Mouse (Mus musculus) thymus, adult 2 months (tissue): ENCODE measurements around the gene Alkbh6. TPM values are rescaled to one million over a fixed set of nuclear protein-coding genes. Genes with fewer than 3 reads are reported as not detected.
A peak's percentile ranks its signal among the peaks of the same experiment; 100 is the strongest.

ENCODE experiments used
- DNase-seq: peaks from one replicate; pipeline ENCODE4 v3.0.0; 2021
- H3K27ac ChIP-seq: fragments of 200-500 bp; 2 replicates; pipeline ENCODE4 v1.5.1; 2012; ENCODE audit warnings: low read length, control low read depth; ENCODE audit not compliant: control insufficient read depth, insufficient read depth
- H3K27me3 ChIP-seq: fragments of 200-500 bp; 2 replicates; pipeline ENCODE4 v1.6.1; 2012; ENCODE audit warnings: mild to moderate bottlenecking, low read length, moderate library complexity, mixed read lengths; ENCODE audit not compliant: control insufficient read depth, insufficient read depth
- H3K36me3 ChIP-seq: fragments of 200-500 bp; 2 replicates; pipeline ENCODE4 v1.6.1; 2012; ENCODE audit warnings: mild to moderate bottlenecking, low read length, moderate library complexity; ENCODE audit not compliant: control insufficient read depth, insufficient read depth
- H3K4me1 ChIP-seq: fragments of 200-500 bp; replicated peaks from 2 replicates; pipeline ENCODE4 v1.6.1; 2012; ENCODE audit warnings: low read length; ENCODE audit not compliant: control insufficient read depth, insufficient read depth
- H3K4me3 ChIP-seq: fragments of 200-500 bp; 2 replicates; pipeline ENCODE4 v1.5.1; 2012; ENCODE audit warnings: mild to moderate bottlenecking, low read length, control low read depth, moderate library complexity; ENCODE audit not compliant: control insufficient read depth, insufficient read depth
- CTCF ChIP-seq: fragments of 200-500 bp; IDR thresholded peaks from 2 replicates; pipeline ENCODE4 v1.5.1; 2012; ENCODE audit warnings: mild to moderate bottlenecking, control low read depth, low read length, moderate library complexity, borderline replicate concordance; ENCODE audit not compliant: control insufficient read depth, poor library complexity, insufficient read depth; ENCODE audit errors: extremely low read depth
- POLR2A ChIP-seq: fragments of 200-500 bp; IDR thresholded peaks from 2 replicates; pipeline ENCODE4 v1.6.1; 2012; ENCODE audit warnings: mild to moderate bottlenecking, low read length, control low read depth, moderate library complexity; ENCODE audit not compliant: control insufficient read depth, poor library complexity, insufficient read depth; ENCODE audit errors: extremely low read depth
- WGBS: fragments of 180-500 bp; shearing (Covaris S2); methylation state at CpG from one replicate; pipeline ENCODE4 v1.1.7; 2018; 5-methylcytosine and 5-hydroxymethylcytosine counted together
- polyA plus RNA-seq: library from polyadenylated mRNA; depleted of rRNA; stranded (reverse); fragments of >200 nt; gene quantifications from 2 replicates; pipeline ENCODE4 v1.2.3, GENCODE M21; 2012

The Alkbh6 gene
- polyA plus RNA-seq, 1 experiment = 192 TPM

DNA sequence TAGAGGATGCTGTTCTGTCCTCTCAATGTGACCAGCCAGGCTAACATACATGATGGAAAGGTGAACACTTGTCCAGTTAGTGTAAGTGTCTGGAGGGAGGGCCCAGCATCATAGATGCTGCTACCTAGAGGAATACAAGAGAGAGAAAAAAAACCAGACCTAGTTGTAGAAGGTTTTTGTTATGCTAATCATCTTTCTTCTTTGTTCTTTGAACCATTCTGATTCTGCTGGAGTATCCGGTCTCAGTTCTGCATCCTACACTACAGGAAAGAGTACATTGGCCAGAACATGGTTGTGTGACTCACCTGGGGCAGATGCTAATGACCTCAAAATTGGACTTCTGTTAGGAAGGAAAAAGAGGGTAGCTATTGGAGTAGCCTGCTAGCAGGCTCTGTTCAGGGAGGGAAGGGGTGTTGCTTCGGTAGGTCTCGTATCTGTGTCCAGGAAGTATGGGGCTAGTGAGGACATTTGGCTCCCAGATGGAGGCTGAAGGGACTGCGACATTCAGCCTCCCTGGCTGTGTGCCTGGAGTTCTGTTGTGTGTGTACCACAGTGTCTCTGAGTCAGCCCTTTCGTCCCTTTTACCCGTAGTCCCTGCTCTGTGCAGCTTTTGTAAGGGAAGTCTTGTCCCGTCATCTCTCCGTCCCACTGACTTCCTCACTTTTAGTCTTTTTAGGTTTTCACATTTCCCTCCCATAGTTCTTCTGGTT is 21.7 kb upstream of the Alkbh6 start:
- peaks cover 6% of the 10 kb centered on the region for H3K4me1 ChIP-seq
- no peak overlapping the region for H3K27ac ChIP-seq
- no peaks in the 10 kb centered on the region for H3K36me3 ChIP-seq
- H3K4me3 ChIP-seq = no peak overlapping the region
- TF ChIP-seq POLR2A (no peak), CTCF (no peak)
- no peaks in the 10 kb centered on the region for H3K27me3 ChIP-seq
- DNase-seq = no peak
- WGBS = 70% methylated on average over 8 of the region's 8 CpGs

DNA sequence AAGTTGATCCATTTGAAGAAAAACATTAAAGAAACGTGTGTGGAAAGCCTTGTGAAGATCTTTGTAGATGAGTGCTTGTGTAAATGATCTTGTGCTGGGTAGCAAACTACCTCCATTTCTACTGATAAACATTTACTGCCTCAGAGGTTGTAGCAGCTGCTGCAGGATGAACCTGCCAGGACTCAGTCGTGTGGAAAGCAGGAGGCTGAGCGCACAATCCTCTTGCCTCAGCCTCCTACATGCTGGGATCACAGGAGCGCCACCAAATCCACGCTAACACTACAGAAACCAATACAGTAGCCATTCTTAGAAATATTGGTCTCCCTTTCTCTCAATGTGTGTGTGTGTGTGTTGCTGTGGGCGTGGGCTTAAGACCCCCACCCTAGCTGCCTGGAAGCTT is 20.5 kb upstream of the Alkbh6 start:
- Histone ChIP-seq H3K4me1 (peaks cover 7% of the 10 kb centered on the region), H3K4me3 (no peak overlapping the region), H3K36me3 (no peaks in the 10 kb centered on the region), H3K27ac (no peak overlapping the region), H3K27me3 (no peaks in the 10 kb centered on the region)
- no peak for DNase-seq
- 79% methylated on average over 6 of the region's 6 CpGs for WGBS
- TF ChIP-seq CTCF (no peak), POLR2A (no peak)

- Histone ChIP-seq H3K27me3 (no peaks in the 10 kb centered on the region), H3K27ac (no peak overlapping the region), H3K4me3 (no peak overlapping the region), H3K36me3 (no peaks in the 10 kb centered on the region), H3K4me1 (peaks cover 7% of the 10 kb centered on the region)
- 92% methylated on average over 7 of the region's 7 CpGs for WGBS
- TF ChIP-seq CTCF = no peak
- no peak for TF ChIP-seq POLR2A
- DNase-seq = no peak
Measured at GRCm38 (mm10) chr7:30289071-30289713, 19.3 kb upstream of the Alkbh6 start.

GRCm38 (mm10) chr7:30289714-30290399 is 18.7 kb upstream of the Alkbh6 start:
- WGBS = 88% methylated on average over 10 of the region's 10 CpGs
- no peak for DNase-seq
- H3K36me3 ChIP-seq = no peaks in the 10 kb centered on the region
- H3K4me1 ChIP-seq = peaks cover 7% of the 10 kb centered on the region
- TF ChIP-seq CTCF = no peak
- TF ChIP-seq POLR2A = no peak
- H3K27ac ChIP-seq = no peak overlapping the region
- H3K27me3 ChIP-seq = no peaks in the 10 kb centered on the region
- no peak overlapping the region for H3K4me3 ChIP-seq

GRCm38 (mm10) chr7:30291215-30292131 is 17.0 kb upstream of the Alkbh6 start, which contains the start of gene Clip3:
Clip3 (plus strand) TSS chr7:30291728.
- H3K4me1 ChIP-seq = peaks cover 7% of the 10 kb centered on the region
- no peak for TF ChIP-seq POLR2A
- H3K4me3 ChIP-seq = peak within 1 kb of the TSS; percentile 35
- no peak within 1 kb of the TSS for H3K27ac ChIP-seq
- no peaks in the 10 kb centered on the region for H3K27me3 ChIP-seq
- no peaks in the 10 kb centered on the region for H3K36me3 ChIP-seq
- WGBS = 20% methylated on average over 35 of the region's 35 CpGs
- peak; percentile 34 for DNase-seq

GRCm38 (mm10) chr7:30293795-30294194 is 14.7 kb upstream of the Alkbh6 start:
- H3K36me3 ChIP-seq = no peaks in the 10 kb centered on the region

More at GRCm38 (mm10) chr7:30293795-30294194, 14.7 kb upstream of the Alkbh6 start:
- Histone ChIP-seq H3K4me1 (peaks cover 7% of the 10 kb centered on the region), H3K27me3 (no peaks in the 10 kb centered on the region), H3K27ac (no peak overlapping the region), H3K4me3 (no peak overlapping the region)
- DNase-seq = no peak
- 91% methylated on average over 13 of the region's 13 CpGs for WGBS
- TF ChIP-seq CTCF (no peak), POLR2A (no peak)
